Mouse (Mus musculus): ENCODE results near the gene Eddm3b. TPM values are rescaled to one million over a fixed set of nuclear protein-coding genes. Genes with fewer than 3 reads are reported as not detected.

Eddm3b gene
- total and polyA plus RNA-seq, 3 experiments = not detected

DNA sequence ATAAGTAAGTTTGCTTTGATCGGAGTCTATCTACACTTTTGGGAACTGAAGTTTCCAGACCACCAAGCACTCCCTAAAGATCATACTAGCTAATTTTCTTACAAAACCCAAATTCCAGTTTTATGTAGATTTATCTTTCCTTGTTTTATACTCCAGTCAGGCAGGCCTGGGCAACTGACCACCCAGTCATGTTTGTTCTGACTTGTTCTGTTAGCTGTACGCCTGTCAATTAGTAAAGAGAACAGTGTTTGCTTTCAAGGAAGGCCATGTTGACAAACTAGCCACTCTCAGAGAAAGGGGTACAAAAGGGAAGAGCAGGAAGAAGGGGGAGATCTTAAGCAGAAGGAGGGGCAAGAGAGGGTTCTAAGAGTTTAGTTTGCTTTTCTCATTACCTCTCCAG, 9.9 kb upstream of the Eddm3b start:
- dilution Hi-C loops (cut with MboI; ENCODE audit: extremely low pct_ligation_motif_present, extremely low pct_unique_long_range_greater_than_20kb, low sequenced_read_pairs) (no loop called here), in situ Hi-C loops (cut with MboI; ENCODE audit: low pct_ligation_motif_present, low pct_unique_long_range_greater_than_20kb, low sequenced_read_pairs) (loop anchor here (5.0 to 25.0 kb wide), 2 partner anchors 163 to 358 kb away; partner anchors contain the start of gene Vmn2r89)
- TF ChIP-seq UBTF (IDR thresholded peaks at IDR 0.05; ENCODE audit: low read depth, low read length) (no peak), E2F4 (IDR thresholded peaks at IDR 0.05; ENCODE audit: insufficient replicate concordance, low read depth, low read length) (no peak), ZNF384 (IDR thresholded peaks at IDR 0.05; ENCODE audit: low read depth, low read length) (no peak), CHD1 (IDR thresholded peaks at IDR 0.05; ENCODE audit: low read depth, low read length) (no peak), RCOR1 (conservative IDR thresholded peaks at IDR 0.05; ENCODE audit: low read depth, low read length) (no peak), TBP (conservative IDR thresholded peaks at IDR 0.05; ENCODE audit: low read depth, low read length) (no peak), MAZ (IDR thresholded peaks at IDR 0.05; ENCODE audit: low read depth, low read length) (no peak), TCF12 (IDR thresholded peaks at IDR 0.05; ENCODE audit: low read depth, low read length) (no peak), EP300 (IDR thresholded peaks at IDR 0.05; ENCODE audit: low read length) (no peak), NELFE (IDR thresholded peaks at IDR 0.05; ENCODE audit: low read depth, low read length) (no peak), MEF2A (IDR thresholded peaks at IDR 0.05; ENCODE audit: borderline replicate concordance, low read depth, low read length) (no peak), POLR2AphosphoS2 (IDR thresholded peaks at IDR 0.05; ENCODE audit: low read depth, low read length) (no peak), IRF4 (IDR thresholded peaks at IDR 0.05; ENCODE audit: low read depth, low read length) (no peak), SIN3A (IDR thresholded peaks at IDR 0.05; ENCODE audit: low read length) (no peak), ZKSCAN1 (IDR thresholded peaks at IDR 0.05; ENCODE audit: borderline replicate concordance, low read depth, low read length) (no peak), SMC3 (IDR thresholded peaks at IDR 0.05; ENCODE audit: low read depth, low read length) (no peak)
- Histone ChIP-seq H3K36me3 (replicated peaks in 1 of 2; ENCODE audit: control insufficient read depth in 1 of 2, insufficient read depth in 1 of 2, low read length in 1 of 2) (no peaks in the 10 kb centered on the region), H3K4me3 (replicated peaks in 1 of 3; ENCODE audit: low read depth in 2 of 3, low read length in 2 of 3, poor library complexity in 1 of 3) (no peak overlapping the region), H3K9me3 (replicated peaks; ENCODE audit: low read length) (no peaks in the 10 kb centered on the region), H3K27me3 (replicated peaks) (no peaks in the 10 kb centered on the region), H3K4me1 (ENCODE audit: control insufficient read depth in 1 of 2, insufficient read depth in 2 of 2) (peaks cover 16 to 36% of the 10 kb centered on the region in 2 experiments), H3K9ac (ENCODE audit: insufficient read depth, low read depth) (no peak overlapping the region), H3K27ac (ENCODE audit: insufficient read depth, low read depth) (no peak overlapping the region), H3K4me2 (ENCODE audit: insufficient read depth, low read depth, poor library complexity, severe bottlenecking) (no peak overlapping the region), H3K79me2 (replicated peaks; ENCODE audit: control insufficient read depth, extremely low read depth, insufficient read depth, poor library complexity, severe bottlenecking) (no peaks in the 10 kb centered on the region)
- DNase-seq (ENCODE audit: extremely low read depth) = no peak

DNA sequence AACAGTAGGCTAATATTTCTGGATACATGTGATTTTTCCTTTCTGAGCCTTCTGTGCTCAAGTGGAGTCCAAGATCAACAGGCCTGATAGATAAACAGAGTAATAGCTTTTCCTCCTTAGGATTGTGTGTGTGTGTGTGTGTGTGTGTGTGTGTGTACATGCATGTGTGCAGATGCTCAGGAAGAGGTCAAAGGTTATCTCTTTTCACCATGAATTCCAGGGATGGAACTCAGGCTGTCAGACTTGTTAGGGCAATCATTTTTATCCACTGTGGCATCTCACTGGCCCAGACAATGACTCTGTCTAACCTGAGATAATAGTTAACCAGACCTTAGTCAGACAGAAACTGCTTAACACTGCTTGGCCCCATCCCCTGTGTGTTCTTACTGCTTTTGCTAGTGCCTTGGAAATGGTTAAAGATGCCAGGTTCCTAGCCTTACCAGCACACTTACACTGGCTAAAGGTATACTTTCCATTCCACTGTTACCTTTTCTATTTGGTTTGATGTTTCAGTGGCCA, 7.7 kb upstream of the Eddm3b start:
- in situ Hi-C loops (cut with MboI; ENCODE audit: low pct_ligation_motif_present, low pct_unique_long_range_greater_than_20kb, low sequenced_read_pairs) = loop anchor here (5.0 to 25.0 kb wide), 2 partner anchors 51 to 356 kb away; partner anchors contain the start of gene Vmn2r89
- no peak for TF ChIP-seq USF2 (conservative IDR thresholded peaks at IDR 0.05; ENCODE audit: low read depth, low read length)
- no peak for TF ChIP-seq MAX (IDR thresholded peaks at IDR 0.05; ENCODE audit: low read length)
- TF ChIP-seq IRF4 (IDR thresholded peaks at IDR 0.05; ENCODE audit: low read depth, low read length) = peak; percentile 66; the same call in 1 of the 2 replicates
- H3K4me3 ChIP-seq (replicated peaks in 1 of 3; ENCODE audit: low read depth in 2 of 3, low read length in 2 of 3, poor library complexity in 1 of 3) = no peak overlapping the region
- no peaks in the 10 kb centered on the region for H3K36me3 ChIP-seq (replicated peaks in 1 of 2; ENCODE audit: control insufficient read depth in 1 of 2, insufficient read depth in 1 of 2, low read length in 1 of 2)
- no peak overlapping the region for H3K27ac ChIP-seq (ENCODE audit: insufficient read depth, low read depth)
- H3K4me2 ChIP-seq (ENCODE audit: insufficient read depth, low read depth, poor library complexity, severe bottlenecking) = no peak overlapping the region
- no peak for DNase-seq (ENCODE audit: extremely low read depth)
- H3K9ac ChIP-seq (ENCODE audit: insufficient read depth, low read depth) = no peak overlapping the region
- H3K4me1 ChIP-seq (ENCODE audit: control insufficient read depth in 1 of 2, insufficient read depth in 2 of 2) = peaks cover 16 to 36% of the 10 kb centered on the region in 2 experiments
- H3K9me3 ChIP-seq (replicated peaks; ENCODE audit: low read length) = no peaks in the 10 kb centered on the region
- H3K79me2 ChIP-seq (replicated peaks; ENCODE audit: control insufficient read depth, extremely low read depth, insufficient read depth, poor library complexity, severe bottlenecking) = no peaks in the 10 kb centered on the region
- no peaks in the 10 kb centered on the region for H3K27me3 ChIP-seq (replicated peaks)
- dilution Hi-C loops (cut with MboI; ENCODE audit: extremely low pct_ligation_motif_present, extremely low pct_unique_long_range_greater_than_20kb, low sequenced_read_pairs) = no loop called here
